Mouse (Mus musculus) forebrain, embryonic 13.5 days (tissue): ENCODE data around the gene Mgrn1. TPM values are rescaled to one million over a fixed set of nuclear protein-coding genes. Genes with fewer than 3 reads are reported as not detected.

ENCODE experiments used
- ATAC-seq: fragments of 200-750 bp; cut with Nextera tagmentation; 2 replicates; pipeline ENCODE4 v1.8.0; 2017
- H3K27ac ChIP-seq: fragments of 300-500 bp; sonication (generic); 2 replicates; pipeline ENCODE4 v1.5.1; 2015; ENCODE audit warnings: inconsistent platforms, mild to moderate bottlenecking, moderate library complexity
- H3K27me3 ChIP-seq: fragments of 300-500 bp; sonication (generic); 2 replicates; pipeline ENCODE4 v1.6.1; 2015; ENCODE audit warnings: mild to moderate bottlenecking, inconsistent platforms
- H3K36me3 ChIP-seq: fragments of 300-500 bp; sonication (generic); 2 replicates; pipeline ENCODE4 v1.6.1; 2015; ENCODE audit warnings: mild to moderate bottlenecking, inconsistent platforms; ENCODE audit not compliant: poor library complexity, severe bottlenecking
- H3K4me1 ChIP-seq: fragments of 300-500 bp; sonication (generic); 2 replicates; pipeline ENCODE4 v1.6.1; 2015; ENCODE audit warnings: inconsistent platforms
- H3K4me2 ChIP-seq: fragments of 300-500 bp; sonication (generic); 2 replicates; pipeline ENCODE4 v1.6.1; 2015; ENCODE audit warnings: inconsistent platforms, mild to moderate bottlenecking, moderate library complexity
- H3K4me3 ChIP-seq: fragments of 300-500 bp; sonication (generic); 2 replicates; pipeline ENCODE4 v1.5.1; 2015; ENCODE audit warnings: mild to moderate bottlenecking, inconsistent platforms
- H3K9ac ChIP-seq: fragments of 300-500 bp; sonication (generic); 2 replicates; pipeline ENCODE4 v1.6.1; 2015; ENCODE audit warnings: mild to moderate bottlenecking, inconsistent platforms
- H3K9me3 ChIP-seq: fragments of 300-500 bp; sonication (generic); replicated peaks from 2 replicates; pipeline ENCODE4 v1.6.1; 2016; ENCODE audit warnings: inconsistent platforms
- WGBS: fragments of 180-500 bp; shearing (Covaris S2); methylation state at CpG from one replicate; pipeline ENCODE4 v1.1.7; 2015; 5-methylcytosine and 5-hydroxymethylcytosine counted together
- polyA plus RNA-seq: library from polyadenylated mRNA; unstranded; fragments of >200 nt; fragmentation: Nextera tagmentation; extraction: Ambion mirVana; gene quantifications from 2 replicates; pipeline ENCODE4 v1.2.1, GENCODE M21; 2015

Gene Mgrn1
- polyA plus RNA-seq, 1 experiment from 2014 or later, result 79.0 TPM

GRCm38 (mm10) chr16:4866101-4866695 is 19.9 kb upstream of the Mgrn1 start:
- Histone ChIP-seq H3K4me3 (no peak overlapping the region), H3K27ac (no peak overlapping the region), H3K36me3 (peaks cover 11% of the 10 kb centered on the region), H3K27me3 (no peaks in the 10 kb centered on the region), H3K4me1 (no peaks in the 10 kb centered on the region), H3K4me2 (no peak overlapping the region), H3K9me3 (no peaks in the 10 kb centered on the region), H3K9ac (no peak overlapping the region)
- 76% methylated on average over 7 of the region's 7 CpGs for WGBS
- ATAC-seq, result no peak

DNA sequence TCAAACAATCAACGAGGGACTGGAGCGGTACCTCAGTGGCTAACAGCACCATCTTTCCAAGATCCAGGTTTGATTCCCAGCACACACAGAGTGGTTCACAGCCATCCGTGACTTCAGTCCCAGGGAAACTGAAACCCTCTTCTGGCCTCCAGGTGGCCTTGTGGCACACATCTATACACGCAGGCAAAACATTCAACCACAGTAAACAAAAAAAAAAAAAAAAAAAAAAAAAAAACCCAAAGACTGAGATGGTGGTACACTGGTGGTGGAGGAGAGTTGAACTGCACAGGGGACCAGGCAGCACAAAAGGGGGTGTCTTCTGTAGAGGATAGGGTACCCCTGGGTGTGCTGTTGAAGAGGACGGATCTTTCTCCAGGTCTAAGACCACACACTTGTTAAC is 15.6 kb upstream of the Mgrn1 start:
- Histone ChIP-seq H3K9me3 (no peaks in the 10 kb centered on the region), H3K27me3 (no peaks in the 10 kb centered on the region), H3K36me3 (peaks cover 35% of the 10 kb centered on the region), H3K4me2 (no peak overlapping the region), H3K4me1 (peaks cover under 1% of the 10 kb centered on the region), H3K27ac (no peak overlapping the region), H3K9ac (no peak overlapping the region), H3K4me3 (no peak overlapping the region)
- WGBS, result 86% methylated on average over 5 of the region's 5 CpGs
- no peak for ATAC-seq

GRCm38 (mm10) chr16:4871926-4872325 is 14.1 kb upstream of the Mgrn1 start:
- Histone ChIP-seq H3K36me3 (peaks cover 42% of the 10 kb centered on the region), H3K4me3 (no peak overlapping the region), H3K9me3 (no peaks in the 10 kb centered on the region), H3K4me1 (peaks cover 14% of the 10 kb centered on the region), H3K27ac (no peak overlapping the region), H3K4me2 (no peak overlapping the region), H3K27me3 (no peaks in the 10 kb centered on the region), H3K9ac (no peak overlapping the region)
- 82% methylated on average over 2 of the region's 2 CpGs for WGBS
- no peak for ATAC-seq

GRCm38 (mm10) chr16:4875198-4876032 is 10.6 kb upstream of the Mgrn1 start:
- H3K4me3 ChIP-seq, result no peak overlapping the region
- no peaks in the 10 kb centered on the region for H3K9me3 ChIP-seq
- peaks cover 29% of the 10 kb centered on the region for H3K4me1 ChIP-seq
- 0 out of 2 replicates have a peak overlapping the region, but pooled peaks have one; percentile 3 for H3K27ac ChIP-seq
- H3K9ac ChIP-seq, result 0 out of 2 replicates have a peak overlapping the region, but pooled peaks have one; percentile 16
- WGBS, result 87% methylated on average over 23 of the region's 23 CpGs
- peak overlapping the region; percentile 1; the same call in 1 of the 2 replicates for H3K4me2 ChIP-seq
- no peak for ATAC-seq
- H3K36me3 ChIP-seq, result peaks cover 31% of the 10 kb centered on the region
- no peaks in the 10 kb centered on the region for H3K27me3 ChIP-seq

GRCm38 (mm10) chr16:4876033-4876680 is 9.9 kb upstream of the Mgrn1 start:
- ATAC-seq, result no peak
- 74% methylated on average over 8 of the region's 8 CpGs for WGBS
- H3K36me3 ChIP-seq, result peaks cover 31% of the 10 kb centered on the region
- H3K4me2 ChIP-seq, result peak overlapping the region; percentile 1; the same call in 1 of the 2 replicates
- no peaks in the 10 kb centered on the region for H3K27me3 ChIP-seq
- no peaks in the 10 kb centered on the region for H3K9me3 ChIP-seq
- no peak overlapping the region for H3K27ac ChIP-seq
- peaks cover 33% of the 10 kb centered on the region for H3K4me1 ChIP-seq
- no peak overlapping the region for H3K4me3 ChIP-seq
- 0 out of 2 replicates have a peak overlapping the region, but pooled peaks have one; percentile 16 for H3K9ac ChIP-seq

DNA sequence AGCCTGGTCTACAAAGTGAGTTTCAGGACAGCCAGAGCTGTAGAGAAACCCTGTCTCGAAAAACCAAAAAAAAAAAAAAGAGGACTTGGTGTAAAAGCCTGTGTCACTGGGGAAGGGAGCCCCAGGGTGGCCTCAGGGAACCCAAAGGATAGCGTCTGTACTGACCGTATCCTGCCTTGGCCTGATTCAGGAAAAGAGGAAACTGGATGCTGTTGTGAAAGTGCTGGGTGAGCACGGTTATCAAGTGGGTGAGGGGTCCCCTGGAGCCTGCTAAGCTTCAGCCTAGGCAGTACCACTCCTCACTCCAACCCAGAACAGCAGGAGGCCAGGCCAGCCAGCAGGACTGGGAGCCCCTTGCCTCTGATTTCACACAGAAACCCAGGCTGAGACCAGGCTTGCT is 8.9 kb upstream of the Mgrn1 start:
- Histone ChIP-seq H3K9ac (no peak overlapping the region), H3K27ac (no peak overlapping the region), H3K9me3 (no peaks in the 10 kb centered on the region), H3K27me3 (no peaks in the 10 kb centered on the region), H3K4me2 (0 out of 2 replicates have a peak overlapping the region, but pooled peaks have one; percentile 89), H3K4me1 (peaks cover 42% of the 10 kb centered on the region), H3K36me3 (peaks cover 31% of the 10 kb centered on the region), H3K4me3 (no peak overlapping the region)
- 91% methylated on average over 4 of the region's 4 CpGs for WGBS
- no peak for ATAC-seq

- no peaks in the 10 kb centered on the region for H3K9me3 ChIP-seq
- WGBS, result 79% methylated on average over 3 of the region's 3 CpGs
Measured at GRCm38 (mm10) chr16:4877701-4878100, 8.3 kb upstream of the Mgrn1 start.

DNA sequence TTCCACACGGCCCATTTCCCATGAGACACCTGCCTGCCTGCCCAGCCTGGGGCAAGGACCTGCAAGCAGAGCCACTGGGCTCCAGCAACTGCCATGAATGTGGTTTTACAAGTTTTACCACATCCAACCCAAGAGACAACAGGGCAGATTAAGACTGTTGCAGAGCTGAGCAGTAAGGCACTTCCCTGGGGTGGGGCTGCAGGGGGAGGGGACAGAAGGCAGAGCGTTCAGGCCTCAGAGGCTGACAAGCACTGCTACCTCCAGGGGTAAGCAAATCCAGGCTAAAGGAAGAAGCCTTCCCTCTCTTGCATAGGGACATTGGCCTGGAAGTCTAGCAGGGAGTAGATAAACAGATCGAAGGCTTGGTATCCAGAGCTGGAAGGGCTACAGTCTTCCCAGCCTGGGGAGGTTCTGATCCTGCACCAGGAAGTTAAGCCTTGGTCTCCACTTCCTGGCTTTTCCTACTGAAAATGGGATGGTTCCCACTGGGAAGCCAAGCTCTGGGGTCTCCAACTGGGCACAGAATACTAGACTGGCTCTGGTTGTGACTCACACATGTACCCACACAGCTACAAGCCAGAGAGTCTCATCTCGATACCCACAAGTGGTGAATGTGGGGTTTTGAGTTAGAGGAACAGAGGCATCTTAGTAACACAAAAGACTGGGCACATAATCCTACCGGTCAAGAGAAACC is 7.7 kb upstream of the Mgrn1 start:
- Histone ChIP-seq H3K27ac (0 out of 2 replicates have a peak overlapping the region, but pooled peaks have one; percentile 97), H3K27me3 (no peaks in the 10 kb centered on the region), H3K9ac (peak overlapping the region; percentile 82), H3K4me1 (peaks cover 42% of the 10 kb centered on the region), H3K4me2 (peak overlapping the region; percentile 89), H3K9me3 (no peaks in the 10 kb centered on the region), H3K4me3 (peak overlapping the region; percentile 72), H3K36me3 (peaks cover 29% of the 10 kb centered on the region)
- ATAC-seq, result no peak
- 36% methylated on average over 5 of the region's 5 CpGs for WGBS

More at GRCm38 (mm10) chr16:4877701-4878100, 8.3 kb upstream of the Mgrn1 start:
- Histone ChIP-seq H3K9ac (peak overlapping the region; percentile 82), H3K4me1 (peaks cover 42% of the 10 kb centered on the region), H3K4me3 (peak overlapping the region; percentile 72; the same call in 1 of the 2 replicates), H3K4me2 (peak overlapping the region; percentile 89), H3K27ac (no peak overlapping the region), H3K27me3 (no peaks in the 10 kb centered on the region), H3K36me3 (peaks cover 31% of the 10 kb centered on the region)
- ATAC-seq, result no peak

- ATAC-seq, result peak; percentile 30
- Histone ChIP-seq H3K27me3 (no peaks in the 10 kb centered on the region), H3K4me1 (peaks cover 42% of the 10 kb centered on the region), H3K36me3 (peaks cover 20% of the 10 kb centered on the region), H3K4me2 (peak overlapping the region; percentile 89), H3K9ac (peak overlapping the region; percentile 82), H3K27ac (peak overlapping the region; percentile 97), H3K9me3 (no peaks in the 10 kb centered on the region), H3K4me3 (peak overlapping the region; percentile 72)
- under 1% methylated on average over 52 of the region's 54 CpGs for WGBS
Measured at GRCm38 (mm10) chr16:4879101-4879707, 6.8 kb upstream of the Mgrn1 start.

GRCm38 (mm10) chr16:4879708-4880124 is 6.3 kb upstream of the Mgrn1 start:
- H3K4me1 ChIP-seq, result peaks cover 42% of the 10 kb centered on the region
- peaks cover 15% of the 10 kb centered on the region for H3K36me3 ChIP-seq
- no peaks in the 10 kb centered on the region for H3K27me3 ChIP-seq
- peak overlapping the region; percentile 89 for H3K4me2 ChIP-seq
- H3K9ac ChIP-seq, result peak overlapping the region; percentile 82
- H3K4me3 ChIP-seq, result peak overlapping the region; percentile 72
- H3K9me3 ChIP-seq, result no peaks in the 10 kb centered on the region
- peak overlapping the region; percentile 97 for H3K27ac ChIP-seq
- peak; percentile 75 for ATAC-seq
- WGBS, result under 1% methylated on average over 40 of the region's 40 CpGs

DNA sequence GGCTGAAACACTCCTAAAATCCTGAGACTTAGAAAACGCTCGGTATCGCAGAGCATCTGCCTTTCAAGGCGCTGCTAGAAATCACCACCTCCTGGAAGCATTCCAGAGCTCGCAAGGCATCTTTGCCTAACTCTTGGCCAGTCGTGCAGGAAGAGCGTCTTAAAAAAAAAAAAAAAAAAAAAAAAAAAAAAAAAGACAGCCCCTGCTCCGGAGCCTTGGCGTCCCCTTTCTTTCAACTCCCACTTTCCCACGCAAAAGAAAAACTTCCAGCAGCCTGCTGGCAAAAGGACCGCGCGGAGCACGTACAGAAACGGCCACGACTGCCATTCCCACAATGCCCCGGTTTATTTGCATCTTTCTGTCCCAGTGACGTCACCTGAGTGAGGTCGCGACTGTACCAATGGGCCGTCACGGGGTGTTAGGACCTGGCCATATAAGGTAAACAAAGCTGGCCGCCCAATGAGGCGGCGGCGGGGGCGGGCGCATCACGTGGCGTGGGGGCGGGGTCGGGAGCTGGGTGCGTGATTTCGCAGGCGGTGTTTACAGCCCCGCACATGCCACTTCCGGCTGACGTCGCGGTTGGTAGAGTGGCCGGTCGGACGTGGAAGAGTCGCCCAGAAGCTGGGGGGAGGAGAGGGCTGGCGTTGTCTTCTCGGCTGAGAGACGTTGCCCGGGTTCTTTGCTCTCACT is 5.8 kb upstream of the Mgrn1 start, which contains the start of gene Ubald1:
TSS of gene Ubald1 (minus strand) at position 180 of the 690 bp plus-strand sequence.
- peaks cover 44% of the 10 kb centered on the region for H3K4me1 ChIP-seq
- peak; percentile 91 for ATAC-seq
- peak within 1 kb of the TSS; percentile 92 for H3K4me2 ChIP-seq
- no peaks in the 10 kb centered on the region for H3K9me3 ChIP-seq
- H3K27me3 ChIP-seq, result no peaks in the 10 kb centered on the region
- peaks cover 9% of the 10 kb centered on the region for H3K36me3 ChIP-seq
- under 1% methylated on average over 48 of the region's 48 CpGs for WGBS
- peak within 1 kb of the TSS; percentile 97 for H3K27ac ChIP-seq
- H3K4me3 ChIP-seq, result peak within 1 kb of the TSS; percentile 72
- H3K9ac ChIP-seq, result peak within 1 kb of the TSS; percentile 84
